Mouse (Mus musculus) hindbrain, embryonic 11.5 days (tissue): ENCODE data around the gene Atp2a2. TPM values are rescaled to one million over a fixed set of nuclear protein-coding genes. Genes with fewer than 3 reads are reported as not detected.

ENCODE experiments used
- ATAC-seq: fragments of 200-750 bp; cut with Nextera tagmentation; 2 replicates; pipeline ENCODE4 v1.8.0; 2017; ENCODE audit warnings: mild to moderate bottlenecking, moderate TSS enrichment, moderate library complexity; ENCODE audit not compliant: low FRiP score
- DNase-seq: peaks from one replicate; pipeline ENCODE4 v3.0.0-alpha.2; 2015; ENCODE audit warnings: low spot score
- H3K27ac ChIP-seq: fragments of 300-500 bp; sonication (generic); 2 replicates; pipeline ENCODE4 v1.5.1; 2014; ENCODE audit warnings: mild to moderate bottlenecking, low read depth, low read length
- H3K27me3 ChIP-seq: fragments of 300-500 bp; sonication (generic); 2 replicates; pipeline ENCODE4 v1.6.1; 2014; ENCODE audit warnings: mild to moderate bottlenecking, low read length, moderate library complexity, mixed read lengths; ENCODE audit not compliant: control insufficient read depth, insufficient read depth
- H3K36me3 ChIP-seq: fragments of 300-500 bp; sonication (generic); 2 replicates; pipeline ENCODE4 v1.6.1; 2014; ENCODE audit warnings: mild to moderate bottlenecking, low read length, moderate library complexity, mixed read lengths; ENCODE audit not compliant: control insufficient read depth, insufficient read depth
- H3K4me1 ChIP-seq: fragments of 300-500 bp; sonication (generic); replicated peaks from 2 replicates; pipeline ENCODE4 v1.6.1; 2014; ENCODE audit warnings: low read length, mixed read lengths; ENCODE audit not compliant: control insufficient read depth, insufficient read depth
- H3K4me2 ChIP-seq: fragments of 300-500 bp; sonication (generic); replicated peaks from 2 replicates; pipeline ENCODE4 v1.6.1; 2014; ENCODE audit warnings: mild to moderate bottlenecking, low read depth, low read length
- H3K4me3 ChIP-seq: fragments of 300-500 bp; sonication (generic); 2 replicates; pipeline ENCODE4 v1.5.1; 2014; ENCODE audit warnings: low read depth, low read length
- H3K9ac ChIP-seq: fragments of 300-500 bp; sonication (generic); 2 replicates; pipeline ENCODE4 v1.6.1; 2014; ENCODE audit warnings: low read depth, low read length
- H3K9me3 ChIP-seq: fragments of 300-500 bp; sonication (generic); 2 replicates; pipeline ENCODE4 v1.6.1; 2016; ENCODE audit warnings: low read length; ENCODE audit not compliant: control insufficient read depth
- WGBS: fragments of 180-500 bp; shearing (Covaris S2); extraction: QIAGEN DNeasy Blood & Tissue Kit; methylation state at CpG from one replicate; pipeline ENCODE4 v1.1.7; 2014; 5-methylcytosine and 5-hydroxymethylcytosine counted together
- polyA plus RNA-seq: library from polyadenylated mRNA; unstranded; fragments of >200 nt; fragmentation: Nextera tagmentation; extraction: Ambion mirVana; gene quantifications from 2 replicates; pipeline ENCODE4 v1.2.1, GENCODE M21; 2014

The Atp2a2 gene
- polyA plus RNA-seq, 1 experiment from 2014 or later, result 50.2 TPM

GRCm38 (mm10) chr5:122524854-122525237 is 22.8 kb upstream of the Atp2a2 start:
- H3K4me3 ChIP-seq, result no peak overlapping the region
- no peaks in the 10 kb centered on the region for H3K36me3 ChIP-seq
- H3K4me1 ChIP-seq, result no peaks in the 10 kb centered on the region
- H3K9me3 ChIP-seq, result no peaks in the 10 kb centered on the region
- 71% methylated on average over 4 of the region's 4 CpGs for WGBS
- H3K9ac ChIP-seq, result no peak overlapping the region
- DNase-seq (no peak), ATAC-seq (no peak)
- H3K4me2 ChIP-seq, result no peak overlapping the region
- no peaks in the 10 kb centered on the region for H3K27me3 ChIP-seq
- no peak overlapping the region for H3K27ac ChIP-seq

GRCm38 (mm10) chr5:122524244-122524643 is 22.2 kb upstream of the Atp2a2 start:
- H3K9me3 ChIP-seq, result no peaks in the 10 kb centered on the region
- no peaks in the 10 kb centered on the region for H3K27me3 ChIP-seq
- DNase-seq (no peak), ATAC-seq (no peak)
- H3K4me1 ChIP-seq, result no peaks in the 10 kb centered on the region
- no peak overlapping the region for H3K9ac ChIP-seq
- H3K4me2 ChIP-seq, result no peak overlapping the region
- H3K36me3 ChIP-seq, result no peaks in the 10 kb centered on the region
- H3K27ac ChIP-seq, result no peak overlapping the region
- WGBS, result 71% methylated on average over 3 of the region's 3 CpGs
- no peak overlapping the region for H3K4me3 ChIP-seq

- Histone ChIP-seq H3K36me3 (no peaks in the 10 kb centered on the region), H3K4me1 (no peaks in the 10 kb centered on the region), H3K9ac (no peak overlapping the region), H3K27me3 (no peaks in the 10 kb centered on the region), H3K9me3 (no peaks in the 10 kb centered on the region), H3K27ac (no peak overlapping the region), H3K4me2 (no peak overlapping the region), H3K4me3 (no peak overlapping the region)
- 61% methylated on average over 3 of the region's 3 CpGs for WGBS
- ATAC-seq, result no peak
- DNase-seq, result no peak
These were observed 19.1 kb upstream of the Atp2a2 start for GRCm38 (mm10) chr5:122521130-122521473.

GRCm38 (mm10) chr5:122520254-122521129 is 18.5 kb upstream of the Atp2a2 start:
- Histone ChIP-seq H3K27ac (no peak overlapping the region), H3K4me1 (no peaks in the 10 kb centered on the region), H3K4me2 (no peak overlapping the region), H3K4me3 (no peak overlapping the region), H3K9me3 (no peaks in the 10 kb centered on the region), H3K9ac (no peak overlapping the region), H3K36me3 (no peaks in the 10 kb centered on the region), H3K27me3 (no peaks in the 10 kb centered on the region)
- WGBS, result 66% methylated on average over 23 of the region's 23 CpGs
- DNase-seq, result no peak
- no peak for ATAC-seq

- Histone ChIP-seq H3K27me3 (no peaks in the 10 kb centered on the region), H3K4me3 (no peak overlapping the region), H3K9ac (no peak overlapping the region), H3K4me1 (no peaks in the 10 kb centered on the region), H3K9me3 (no peaks in the 10 kb centered on the region), H3K4me2 (no peak overlapping the region), H3K36me3 (no peaks in the 10 kb centered on the region), H3K27ac (no peak overlapping the region)
- no peak for ATAC-seq
- WGBS, result 55% methylated on average over 7 of the region's 7 CpGs
- no peak for DNase-seq
These were observed 17.1 kb upstream of the Atp2a2 start for GRCm38 (mm10) chr5:122519043-122519660.

GRCm38 (mm10) chr5:122518247-122518646 is 16.2 kb upstream of the Atp2a2 start:
- WGBS, result 14% methylated on average over 8 of the region's 8 CpGs
- Histone ChIP-seq H3K27me3 (no peaks in the 10 kb centered on the region), H3K4me1 (no peaks in the 10 kb centered on the region), H3K36me3 (no peaks in the 10 kb centered on the region), H3K9me3 (no peaks in the 10 kb centered on the region), H3K27ac (no peak overlapping the region), H3K4me3 (no peak overlapping the region), H3K4me2 (no peak overlapping the region), H3K9ac (no peak overlapping the region)
- no peak for ATAC-seq
- DNase-seq, result no peak

- no peak for DNase-seq
These were observed 14.9 kb upstream of the Atp2a2 start for GRCm38 (mm10) chr5:122516901-122517300.

GRCm38 (mm10) chr5:122516029-122516730 is 14.2 kb upstream of the Atp2a2 start:
- 79% methylated on average over 11 of the region's 11 CpGs for WGBS
- no peaks in the 10 kb centered on the region for H3K4me1 ChIP-seq
- H3K9me3 ChIP-seq, result no peaks in the 10 kb centered on the region
- H3K27me3 ChIP-seq, result no peaks in the 10 kb centered on the region
- no peak for DNase-seq
- no peak overlapping the region for H3K9ac ChIP-seq
- no peak overlapping the region for H3K4me2 ChIP-seq
- no peak for ATAC-seq
- H3K36me3 ChIP-seq, result no peaks in the 10 kb centered on the region
- no peak overlapping the region for H3K27ac ChIP-seq
- no peak overlapping the region for H3K4me3 ChIP-seq

More at GRCm38 (mm10) chr5:122516901-122517300, 14.9 kb upstream of the Atp2a2 start:
- no peaks in the 10 kb centered on the region for H3K9me3 ChIP-seq
- H3K27me3 ChIP-seq, result no peaks in the 10 kb centered on the region
- WGBS, result 81% methylated on average over 5 of the region's 5 CpGs
- H3K36me3 ChIP-seq, result no peaks in the 10 kb centered on the region
- ATAC-seq, result no peak
- H3K9ac ChIP-seq, result no peak overlapping the region
- no peak overlapping the region for H3K4me3 ChIP-seq
- H3K27ac ChIP-seq, result no peak overlapping the region
- no peak overlapping the region for H3K4me2 ChIP-seq
- H3K4me1 ChIP-seq, result no peaks in the 10 kb centered on the region
